Mouse (Mus musculus) testis, postnatal 10 days (tissue): ENCODE measurements around the gene Mkrn3.
A peak's percentile ranks its signal among the peaks of the same experiment; 100 is the strongest.

Experiments used
- DNase-seq: peaks from one replicate; pipeline ENCODE4 v3.0.0; 2021; ENCODE audit warnings: low spot score

Mkrn3 gene

DNA sequence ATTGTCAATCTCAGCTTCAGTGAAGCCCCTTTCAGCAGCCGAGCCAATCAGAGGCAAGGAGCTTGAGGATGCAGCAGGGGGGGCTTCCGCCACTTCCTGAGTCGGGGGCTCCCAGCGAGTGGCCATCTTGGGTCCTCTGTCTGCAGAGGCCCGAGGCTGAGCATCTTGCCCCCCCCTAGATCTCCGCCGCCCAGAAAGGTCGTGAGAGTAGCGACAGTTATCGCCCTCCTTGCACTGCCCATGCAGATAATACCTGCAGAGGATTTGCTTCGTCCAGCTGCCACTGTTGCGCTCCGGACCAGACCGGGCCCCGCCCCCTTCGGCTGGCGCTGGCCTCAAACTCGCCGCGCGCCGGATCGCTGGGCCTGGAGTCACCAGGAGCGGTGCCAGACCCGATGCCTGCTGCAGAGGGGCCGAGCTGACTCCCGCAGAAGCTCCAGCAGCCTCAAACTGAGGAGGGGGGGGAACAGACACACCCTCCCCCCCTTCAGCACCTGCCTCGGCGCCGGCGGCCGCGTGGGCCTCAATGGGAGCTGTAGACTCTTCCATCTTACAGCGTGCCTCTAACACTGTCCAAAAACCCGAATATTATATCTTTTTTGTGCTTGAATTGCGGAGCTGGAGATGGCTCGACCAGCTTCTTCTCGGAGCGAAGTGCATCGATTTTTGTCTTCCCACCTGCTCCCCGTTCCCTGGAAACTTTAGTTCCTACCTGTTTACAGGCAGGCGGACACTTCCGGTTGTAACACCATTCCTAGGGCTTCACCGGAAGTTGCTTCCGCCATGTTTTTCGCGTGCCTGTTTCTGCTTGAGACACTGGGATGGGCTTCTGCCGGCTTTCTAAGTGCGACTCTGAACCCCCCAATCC, at the start of gene Mkrn3:
Mkrn3 (minus strand) TSS at position 647 of the 868 bp plus-strand sequence.
- DNase-seq = peak; percentile 87

- peak; percentile 69 for DNase-seq
Measured at GRCm38 (mm10) chr7:62463878-62464755, 44.2 kb upstream of the Mkrn3 start, which contains the start of gene Peg12. Gene Peg12, minus strand, starts transcription at chr7:62464510.

DNA sequence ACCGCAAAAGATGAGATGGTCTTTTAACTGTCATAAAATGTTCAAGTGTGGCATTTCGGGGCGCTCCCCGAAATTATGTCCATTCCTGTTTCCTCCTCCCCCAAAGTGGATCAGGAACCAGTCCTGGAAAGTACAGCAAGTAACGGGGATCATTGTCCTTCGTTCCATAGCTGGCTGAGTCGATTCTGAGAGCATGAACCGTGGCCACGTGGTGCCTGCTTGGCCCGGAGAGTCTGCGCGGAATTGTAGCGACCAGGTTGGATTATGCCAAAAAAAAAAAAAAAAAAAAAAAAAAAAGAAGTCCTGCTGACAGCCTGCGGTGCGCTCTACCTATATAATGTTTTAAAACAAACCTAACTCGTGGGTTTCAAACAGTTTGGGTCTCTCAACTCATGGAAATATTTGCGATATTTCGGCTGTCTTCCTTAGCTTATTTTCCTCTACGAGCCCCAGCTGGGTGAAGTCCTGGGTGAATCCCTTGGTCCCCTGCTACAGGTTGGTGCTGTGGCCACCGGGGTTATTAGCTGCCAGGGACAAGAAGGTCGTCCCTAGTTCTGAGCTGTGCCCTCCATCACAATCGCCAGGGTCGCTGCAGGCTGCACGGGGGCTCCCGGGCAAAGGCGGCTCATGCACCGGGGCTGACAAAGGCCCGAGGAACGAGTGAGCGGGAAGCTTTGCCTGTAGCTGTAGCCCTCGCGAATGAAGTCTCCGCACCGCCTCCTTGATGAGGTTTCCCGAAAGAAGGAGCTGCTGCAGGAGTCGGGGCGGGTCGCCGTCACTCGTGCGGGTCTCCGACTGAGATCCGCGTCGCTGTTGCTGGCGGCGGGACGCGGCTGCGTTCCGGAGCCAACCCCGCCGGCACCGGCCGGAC, 43.3 kb upstream of the Mkrn3 start:
- DNase-seq = no peak

DNA sequence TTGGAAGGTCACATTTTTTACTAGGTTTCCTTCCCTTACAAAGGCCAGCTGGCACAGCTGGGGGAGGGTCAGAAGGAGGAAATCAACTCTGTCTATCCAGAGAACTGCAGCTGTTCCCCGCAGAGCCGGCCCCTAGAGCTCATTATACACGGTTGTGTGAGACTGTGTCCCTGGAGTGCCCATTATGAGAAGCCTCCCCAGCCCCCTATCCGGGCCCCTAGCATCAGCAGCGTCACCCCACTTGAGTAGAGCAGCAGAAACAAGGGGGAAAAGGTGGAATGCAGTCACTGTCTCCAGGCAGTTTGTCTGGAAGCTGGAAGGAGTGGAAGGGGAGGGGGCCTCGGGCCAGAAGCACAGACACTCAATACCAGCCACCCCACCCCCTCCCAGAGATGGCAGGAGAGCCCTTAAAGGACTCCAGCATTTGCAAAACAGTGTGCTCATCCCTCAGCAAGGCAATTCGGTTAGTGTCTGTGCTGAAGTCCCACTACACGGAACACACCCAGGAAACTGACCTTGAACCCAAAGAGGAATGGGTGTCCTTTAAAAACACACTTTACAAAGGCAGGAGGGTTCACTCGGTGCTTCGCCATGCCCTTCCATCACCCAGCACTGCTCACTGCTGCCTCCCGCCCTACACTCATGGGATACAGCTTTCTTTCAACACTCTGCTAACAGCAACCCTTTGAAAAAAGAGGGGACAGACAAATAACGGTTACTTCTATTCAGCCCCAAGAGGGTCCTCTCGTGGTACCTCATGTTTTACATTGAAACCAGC, 42.5 kb upstream of the Mkrn3 start:
- DNase-seq = peak; percentile 41

DNA sequence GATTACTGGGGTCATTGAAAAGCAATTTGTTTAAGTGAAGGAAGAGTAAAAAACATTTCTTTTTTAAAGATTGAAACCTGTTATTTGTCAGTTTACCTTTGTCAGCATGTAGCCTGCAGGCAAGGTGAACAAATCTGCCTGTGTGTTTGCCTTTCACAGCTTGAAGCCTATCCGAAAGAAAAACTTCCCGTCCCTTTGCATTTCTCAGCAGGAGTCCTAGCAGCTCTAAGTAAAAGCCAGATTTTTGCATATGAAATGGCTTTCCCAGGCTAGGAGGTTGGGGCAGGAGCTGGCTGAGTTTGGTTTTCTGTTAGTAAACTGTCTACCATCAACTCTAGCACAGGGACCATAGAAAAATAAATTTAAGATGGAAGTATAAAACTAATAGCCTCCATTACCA, 32.4 kb upstream of the Mkrn3 start:
- DNase-seq = no peak

DNA sequence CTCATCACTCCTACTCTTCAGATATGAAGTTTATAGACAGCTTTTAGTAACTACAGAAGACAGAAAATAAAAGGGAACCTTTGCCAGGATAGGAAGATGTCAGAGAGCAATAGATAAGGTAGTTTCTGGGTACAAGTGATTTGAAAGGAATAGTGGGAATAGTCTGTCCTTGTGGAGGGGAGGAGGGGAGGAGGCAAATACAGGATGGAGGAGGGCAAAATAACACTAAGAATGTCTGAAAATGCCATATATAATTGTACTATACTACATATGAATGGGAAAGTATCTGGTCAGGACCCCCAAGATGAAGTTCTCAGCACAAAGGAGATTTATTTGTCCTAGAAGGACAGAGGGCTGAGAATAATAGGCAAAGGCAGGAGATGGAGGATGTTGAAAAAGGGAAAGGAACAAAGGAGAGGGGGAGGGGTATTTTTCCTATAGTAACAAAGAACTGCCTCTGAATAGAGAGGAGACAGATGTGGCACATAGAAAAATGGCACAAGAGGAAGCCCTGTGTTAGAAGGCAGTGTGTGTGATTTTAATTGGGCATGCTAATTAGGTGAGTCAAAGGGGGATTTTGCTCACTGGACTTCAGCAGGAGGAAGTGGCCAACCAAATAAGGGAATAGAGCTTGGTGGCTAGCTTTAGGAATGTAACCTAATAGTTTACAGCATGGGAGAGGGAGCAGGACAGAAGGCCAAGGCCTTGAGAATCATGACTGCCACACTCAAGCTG, 25.7 kb upstream of the Mkrn3 start:
- DNase-seq = no peak

DNA sequence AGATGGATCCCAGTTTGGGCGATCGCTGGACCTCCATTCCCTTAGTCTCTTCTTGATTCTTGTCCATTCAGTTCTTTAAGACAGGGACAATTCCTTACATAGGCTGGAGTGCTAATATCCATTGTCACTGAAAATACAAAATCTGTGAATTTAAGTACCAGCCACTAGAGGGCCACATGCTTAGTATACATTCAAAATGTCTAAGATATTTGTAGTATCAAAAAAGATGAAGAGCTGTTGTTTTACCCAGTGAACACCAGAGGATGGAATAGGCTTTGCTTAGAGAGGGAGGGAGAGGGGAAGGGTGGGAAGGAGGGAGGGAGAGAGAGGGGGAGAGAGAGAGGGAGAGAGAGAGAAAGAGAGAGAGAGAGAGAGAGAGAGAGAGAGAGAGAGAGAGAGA, 16.5 kb upstream of the Mkrn3 start:
- no peak for DNase-seq

- no peak for DNase-seq
Measured at GRCm38 (mm10) chr7:62433243-62433642, 13.3 kb upstream of the Mkrn3 start.

DNA sequence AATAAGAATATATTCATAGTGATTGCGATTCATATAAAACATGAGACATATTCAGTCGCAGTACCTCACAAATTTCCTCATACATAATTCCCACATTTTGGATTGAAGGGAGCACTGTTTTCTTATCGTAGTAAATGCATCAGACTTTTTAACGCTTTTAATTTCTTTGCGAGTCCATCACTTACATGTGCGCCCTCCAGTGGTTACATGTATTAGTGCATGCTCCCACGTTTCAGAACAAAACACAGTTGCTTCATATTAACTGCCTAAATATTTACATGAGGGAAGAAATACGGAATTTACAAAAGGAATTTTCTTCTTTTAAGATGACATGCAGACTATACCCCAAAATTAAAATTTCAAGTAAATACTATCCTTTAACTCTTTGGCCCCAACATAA, 8.4 kb upstream of the Mkrn3 start:
- peak; percentile 41 for DNase-seq

DNA sequence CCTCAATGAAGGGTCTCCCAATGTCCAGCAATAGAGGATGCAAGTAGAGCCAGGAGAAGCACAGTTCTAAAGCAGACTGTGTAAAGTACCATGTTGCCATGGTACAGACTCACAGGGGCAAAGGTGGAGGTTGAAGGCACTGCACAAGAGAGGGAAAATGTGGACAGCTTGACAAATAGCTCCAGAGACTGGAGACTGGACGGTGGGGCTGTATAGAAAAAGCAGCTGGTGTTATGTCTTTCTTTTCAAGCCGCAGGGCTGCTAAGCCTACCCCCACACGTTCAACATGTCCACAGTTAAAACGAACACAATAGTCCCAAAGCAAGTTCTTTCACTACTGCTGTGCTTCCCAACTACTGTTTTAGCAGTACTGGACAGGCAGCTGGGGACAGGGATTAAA, 3.3 kb upstream of the Mkrn3 start:
- DNase-seq = no peak

GRCm38 (mm10) chr7:62420566-62420965, 627 bp upstream of the Mkrn3 start:
- DNase-seq = no peak

DNA sequence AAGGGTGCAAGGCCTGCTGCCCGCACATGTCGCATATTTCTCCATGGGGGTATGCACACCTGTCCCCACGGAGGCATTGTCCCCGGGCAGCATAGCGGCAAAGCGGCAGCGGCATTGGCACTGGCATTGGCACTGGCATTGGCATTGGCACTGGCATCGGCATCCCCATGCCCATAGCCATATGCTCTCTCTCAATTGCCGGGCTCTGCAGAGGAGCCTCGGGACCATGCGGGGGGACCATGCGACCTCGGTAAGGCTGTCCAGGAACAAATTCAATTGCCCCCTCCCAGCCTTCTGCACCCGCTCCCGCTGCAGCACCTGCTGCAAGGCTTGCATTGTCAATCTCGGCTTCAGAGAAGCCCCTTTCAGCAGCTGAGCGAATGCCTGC, 840 bp downstream of the Mkrn3 start:
- peak; percentile 36 for DNase-seq

GRCm38 (mm10) chr7:62418346-62418745, 1.6 kb downstream of the Mkrn3 start:
- DNase-seq = no peak

DNA sequence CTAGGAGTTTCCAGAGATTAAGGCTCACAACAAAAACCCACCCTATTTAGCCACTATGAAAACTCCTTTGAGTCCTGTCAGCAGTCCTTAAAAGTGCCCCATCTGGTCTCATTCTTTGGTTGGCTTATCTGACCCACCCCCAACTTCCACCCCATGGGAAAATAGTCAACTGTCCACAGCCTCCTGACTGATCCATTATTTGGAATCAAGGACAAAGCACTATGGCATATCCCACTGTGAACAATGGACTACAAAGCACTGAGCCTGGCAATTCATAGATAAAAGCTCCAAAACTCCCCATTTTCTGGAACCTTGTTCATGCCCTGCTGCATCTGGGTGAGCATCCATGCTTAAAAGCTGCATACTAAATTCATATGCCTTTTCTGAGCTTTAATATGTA, 3.8 kb downstream of the Mkrn3 start:
- DNase-seq = no peak

GRCm38 (mm10) chr7:62415222-62415621, 4.7 kb downstream of the Mkrn3 start:
- DNase-seq = no peak

DNA sequence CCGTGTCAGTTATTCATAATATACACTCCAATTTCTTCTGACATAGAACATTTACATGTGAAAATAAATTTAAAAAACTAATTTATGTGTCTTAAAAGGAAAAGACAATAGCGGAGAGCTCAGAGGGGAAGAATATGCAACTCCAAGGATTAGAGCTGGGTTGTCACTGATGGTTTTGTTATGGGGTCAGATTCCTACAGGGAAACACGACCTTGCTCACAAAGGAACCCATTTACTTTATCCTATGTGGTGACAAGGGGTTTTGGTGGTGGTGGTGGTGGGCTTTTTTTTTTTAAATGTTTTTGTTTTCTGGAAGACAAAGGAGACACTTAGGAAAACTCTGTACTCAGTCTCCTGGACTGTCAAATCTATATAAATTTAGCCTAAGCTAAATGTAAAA, 12.1 kb downstream of the Mkrn3 start:
- no peak for DNase-seq

GRCm38 (mm10) chr7:62406573-62407050, 13.3 kb downstream of the Mkrn3 start:
- DNase-seq = peak; percentile 44

- no peak for DNase-seq
Measured at GRCm38 (mm10) chr7:62392202-62392601, 27.7 kb downstream of the Mkrn3 start.

DNA sequence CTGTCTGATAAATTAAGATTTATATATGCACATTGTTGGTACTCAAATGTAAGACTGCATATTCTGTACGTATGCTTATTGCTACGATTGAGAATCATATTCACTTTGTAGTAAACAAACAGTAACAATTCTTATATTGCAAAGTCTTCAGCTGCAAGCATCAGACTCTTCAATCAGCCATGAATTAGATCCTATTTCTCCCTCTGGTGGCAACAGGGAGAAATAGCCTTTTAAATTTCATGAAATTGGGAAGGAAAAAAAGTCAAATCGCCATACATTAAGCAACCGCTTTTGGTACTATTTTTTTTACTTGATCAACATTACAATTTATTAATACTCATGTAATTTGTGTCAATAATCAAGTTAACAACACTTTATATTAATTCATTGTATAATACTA, 31.6 kb downstream of the Mkrn3 start:
- DNase-seq = no peak

GRCm38 (mm10) chr7:62382391-62382790, 37.5 kb downstream of the Mkrn3 start:
- peak; percentile 47 for DNase-seq
